16 mouse cellular contexts compared by ENCODE assay signal in genomic region chr7:82485344-82485954, GRCm38 (mm10).
DNase-seq lines count a peak whose midpoint lies in the region; ATAC-seq and TF ChIP-seq lines count a peak whose summit lies in the region.
"Had no signal": no experiment of that assay in that cellular context is flagged by ENCODE, and none has a peak within 500 bp of the region (broad histone marks: within the 10 kb centered on the region; RNA-seq: fewer than 3 reads in every experiment).

No protein-coding gene starts in this region.

- H3K9me3 ChIP-seq in heart, embryonic 13.5 days = no peaks in the 10 kb centered on the region
- no peaks in the 10 kb centered on the region for H3K9me3 ChIP-seq in neural tube, embryonic 14.5 days (ENCODE audit: control insufficient read depth, low read length)
- H3K9me3 ChIP-seq in neural tube, embryonic 15.5 days (replicated peaks) = no peaks in the 10 kb centered on the region
- H3K9me3 ChIP-seq in hindbrain, embryonic 11.5 days (ENCODE audit: control insufficient read depth, low read length) = no peaks in the 10 kb centered on the region
- H3K9me3 ChIP-seq: kidney, embryonic 15.5 days; stomach, embryonic 15.5 days had no signal

- no peaks in the 10 kb centered on the region for H3K36me3 ChIP-seq in heart, embryonic 13.5 days
- no peaks in the 10 kb centered on the region for H3K36me3 ChIP-seq in neural tube, embryonic 14.5 days (ENCODE audit: control insufficient read depth, insufficient read depth, low read length)
- no peaks in the 10 kb centered on the region for H3K36me3 ChIP-seq in neural tube, embryonic 15.5 days
- no peaks in the 10 kb centered on the region for H3K36me3 ChIP-seq in hindbrain, embryonic 11.5 days (ENCODE audit: control insufficient read depth, insufficient read depth, low read length)
- H3K36me3 ChIP-seq: kidney, embryonic 15.5 days; stomach, embryonic 15.5 days had no signal

- H3K4me3 ChIP-seq in heart, embryonic 13.5 days = no peak overlapping the region
- no peak overlapping the region for H3K4me3 ChIP-seq in neural tube, embryonic 14.5 days (ENCODE audit: low read depth, low read length)
- no peak overlapping the region for H3K4me3 ChIP-seq in neural tube, embryonic 15.5 days (replicated peaks)
- no peak overlapping the region for H3K4me3 ChIP-seq in hindbrain, embryonic 11.5 days (ENCODE audit: low read depth, low read length)
- H3K4me3 ChIP-seq in left cerebral cortex, adult 2 months = no peak overlapping the region
- H3K4me3 ChIP-seq: heart, adult 2 months; kidney, embryonic 15.5 days; stomach, embryonic 15.5 days had no signal

- H3K27me3 ChIP-seq in heart, embryonic 13.5 days (replicated peaks) = no peaks in the 10 kb centered on the region
- H3K27me3 ChIP-seq in neural tube, embryonic 14.5 days (ENCODE audit: control insufficient read depth, insufficient read depth, low read length) = no peaks in the 10 kb centered on the region
- no peaks in the 10 kb centered on the region for H3K27me3 ChIP-seq in neural tube, embryonic 15.5 days (replicated peaks)
- no peaks in the 10 kb centered on the region for H3K27me3 ChIP-seq in hindbrain, embryonic 11.5 days (ENCODE audit: control insufficient read depth, insufficient read depth, low read length)
- H3K27me3 ChIP-seq: kidney, embryonic 15.5 days; stomach, embryonic 15.5 days had no signal

- TF ChIP-seq CTCF in left cerebral cortex, adult 2 months (IDR thresholded peaks at IDR 0.05) = no peak

- H3K4me1 ChIP-seq in heart, embryonic 13.5 days = peaks cover 15% of the 10 kb centered on the region
- H3K4me1 ChIP-seq in neural tube, embryonic 14.5 days (ENCODE audit: control insufficient read depth, insufficient read depth, low read length) = no peaks in the 10 kb centered on the region
- H3K4me1 ChIP-seq in neural tube, embryonic 15.5 days = no peaks in the 10 kb centered on the region
- H3K4me1 ChIP-seq in hindbrain, embryonic 11.5 days (replicated peaks; ENCODE audit: control insufficient read depth, insufficient read depth, low read length) = no peaks in the 10 kb centered on the region
- H3K4me1 ChIP-seq: kidney, embryonic 15.5 days had no signal

- H3K9ac ChIP-seq in heart, embryonic 13.5 days = no peak overlapping the region
- H3K9ac ChIP-seq in neural tube, embryonic 14.5 days (replicated peaks; ENCODE audit: low read depth, low read length) = no peak overlapping the region
- H3K9ac ChIP-seq in neural tube, embryonic 15.5 days (replicated peaks) = no peak overlapping the region
- no peak overlapping the region for H3K9ac ChIP-seq in hindbrain, embryonic 11.5 days (ENCODE audit: low read depth, low read length)
- H3K9ac ChIP-seq: kidney, embryonic 15.5 days; stomach, embryonic 15.5 days had no signal

- ATAC-seq in heart, embryonic 13.5 days (ENCODE audit: extremely low read depth, insufficient number of reproducible peaks, low FRiP score, low TSS enrichment) = no peak; the same call in 1 of the 2 replicates
- peak; percentile 21; the same call in 1 of the 2 replicates for ATAC-seq in neural tube, embryonic 14.5 days (ENCODE audit: low read depth)
- no peak for ATAC-seq in neural tube, embryonic 15.5 days (ENCODE audit: low FRiP score)
- peak; percentile 45; the same call in 1 of the 2 replicates for ATAC-seq in hindbrain, embryonic 11.5 days (ENCODE audit: low FRiP score)

- H3K27ac ChIP-seq in heart, embryonic 13.5 days (replicated peaks) = 0 out of 2 replicates have a peak overlapping the region, but pooled peaks have one; percentile 26
- H3K27ac ChIP-seq in neural tube, embryonic 14.5 days (ENCODE audit: low read depth, low read length) = no peak overlapping the region
- no peak overlapping the region for H3K27ac ChIP-seq in neural tube, embryonic 15.5 days (replicated peaks)
- H3K27ac ChIP-seq in hindbrain, embryonic 11.5 days (ENCODE audit: low read depth, low read length) = no peak overlapping the region
- no peak overlapping the region for H3K27ac ChIP-seq in left cerebral cortex, adult 2 months
- H3K27ac ChIP-seq: heart, adult 2 months; kidney, embryonic 15.5 days; stomach, embryonic 15.5 days had no signal

- WGBS in heart, embryonic 13.5 days = 40% methylated on average over 7 of the region's 7 CpGs
- 71% methylated on average over 7 of the region's 7 CpGs for WGBS in neural tube, embryonic 14.5 days
- WGBS in neural tube, embryonic 15.5 days = 72% methylated on average over 7 of the region's 7 CpGs
- 52% methylated on average over 7 of the region's 7 CpGs for WGBS in hindbrain, embryonic 11.5 days

- no peak for DNase-seq in heart, postnatal 10 days
- DNase-seq in hindbrain, embryonic 11.5 days (ENCODE audit: low spot score) = peak; percentile 20
- DNase-seq in left cerebral cortex, adult 2 months (ENCODE audit: extremely low spot score in 1 of 2, low spot score in 2 of 2) = no peak
- DNase-seq in T-cell, adult 2 months (ENCODE audit: low spot score) = no peak
- DNase-seq: adrenal gland, adult 2 months; cerebellum, adult 11-12 months; lung, adult 18-20 months; lung, postnatal 4 days; right cerebral cortex, adult 18-20 months; spleen, adult 18-20 months had no signal

- intact Hi-C loops in heart, postnatal 10 days (cut with DNase I) = no loop called here
- intact Hi-C loops in left cerebral cortex, adult 2 months (cut with DNase I) = no loop called here

- no peak overlapping the region for H3K4me2 ChIP-seq in heart, embryonic 13.5 days
- H3K4me2 ChIP-seq in neural tube, embryonic 14.5 days (ENCODE audit: low read depth, low read length) = no peak overlapping the region
- H3K4me2 ChIP-seq in neural tube, embryonic 15.5 days = no peak overlapping the region
- H3K4me2 ChIP-seq in hindbrain, embryonic 11.5 days (replicated peaks; ENCODE audit: low read depth, low read length) = no peak overlapping the region
- H3K4me2 ChIP-seq: kidney, embryonic 15.5 days; stomach, embryonic 15.5 days had no signal

Comparison
In these comparisons a context has a peak if more than half of its experiments do, and no peak if none do; other contexts are left out.
1. ATAC-seq: peak in neural tube, embryonic 14.5 days (single experiment) and hindbrain, embryonic 11.5 days (single experiment); none in heart, embryonic 13.5 days (single experiment) and neural tube, embryonic 15.5 days (single experiment).